Mouse (Mus musculus) spleen, adult 12 weeks (tissue): ENCODE data around the gene 6430628N08Rik.

Experiments
- DNase-seq: peaks from one replicate; pipeline ENCODE4 v3.0.0; 2022; ENCODE audit warnings: low spot score

Gene 6430628N08Rik

DNA sequence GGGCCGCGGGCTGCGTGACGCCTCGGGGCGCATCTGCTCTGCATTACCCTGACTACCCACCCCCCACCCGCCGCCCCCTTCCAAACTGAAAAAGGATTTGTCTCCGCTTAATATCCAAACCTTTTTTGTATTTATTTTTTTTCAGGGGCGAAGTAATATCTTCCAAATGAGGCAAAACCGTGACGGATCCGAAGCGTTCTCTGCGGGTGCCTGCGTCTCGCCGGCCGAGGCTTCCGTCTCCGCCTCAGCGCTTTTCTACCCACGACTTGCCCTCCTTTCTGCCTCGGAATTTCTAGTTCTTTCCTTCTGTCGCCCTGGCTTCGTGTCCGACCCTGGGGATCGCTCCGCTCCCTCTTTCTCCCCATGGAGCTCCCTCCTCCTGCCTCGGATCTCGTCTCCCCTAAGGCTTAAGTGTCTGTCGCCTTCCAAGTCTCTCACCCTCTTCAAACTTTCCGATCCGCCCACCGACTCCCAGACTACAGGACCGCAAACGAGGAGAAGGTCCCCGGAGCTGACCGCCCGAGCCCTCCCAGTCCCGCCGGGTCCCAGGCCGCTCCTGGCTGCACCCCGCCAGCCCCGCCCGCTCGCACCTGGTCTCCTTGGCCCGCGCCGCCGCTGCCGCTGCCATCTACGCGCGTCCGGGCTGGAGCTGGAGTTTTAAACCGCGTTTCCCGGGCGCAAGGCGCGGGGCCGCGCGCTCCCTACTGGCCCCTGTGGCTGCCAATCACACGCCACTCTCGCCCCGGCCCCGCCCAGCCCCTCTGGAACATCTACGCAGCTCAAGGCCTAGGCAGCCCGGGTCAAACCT is 49.0 kb downstream of the 6430628N08Rik start, which contains the start of gene Dmbx1:
Gene Dmbx1, minus strand, starts transcription at position 632 of the 808 bp plus-strand sequence.
- DNase-seq: no peak

DNA sequence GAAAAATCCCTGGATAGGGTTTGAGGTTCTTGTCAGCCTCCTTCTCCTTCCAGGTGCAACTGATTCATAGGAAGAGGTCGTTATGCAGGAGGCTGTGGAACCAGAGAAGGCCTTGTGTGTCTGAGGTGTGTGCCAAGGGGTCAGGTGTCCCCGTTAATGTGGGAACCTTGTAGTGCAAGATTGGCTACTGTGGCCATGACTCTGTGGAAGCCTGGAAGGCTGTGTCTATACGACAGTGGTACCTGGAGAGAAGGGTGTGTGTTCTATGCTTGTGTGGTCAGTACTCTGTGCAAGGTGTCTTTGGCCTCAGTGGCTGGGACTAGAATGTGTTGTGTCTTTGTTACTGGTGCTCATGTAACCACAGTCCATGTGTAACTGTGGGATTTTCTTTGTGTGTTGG is 50.2 kb downstream of the 6430628N08Rik start:
- no peak for DNase-seq

DNA sequence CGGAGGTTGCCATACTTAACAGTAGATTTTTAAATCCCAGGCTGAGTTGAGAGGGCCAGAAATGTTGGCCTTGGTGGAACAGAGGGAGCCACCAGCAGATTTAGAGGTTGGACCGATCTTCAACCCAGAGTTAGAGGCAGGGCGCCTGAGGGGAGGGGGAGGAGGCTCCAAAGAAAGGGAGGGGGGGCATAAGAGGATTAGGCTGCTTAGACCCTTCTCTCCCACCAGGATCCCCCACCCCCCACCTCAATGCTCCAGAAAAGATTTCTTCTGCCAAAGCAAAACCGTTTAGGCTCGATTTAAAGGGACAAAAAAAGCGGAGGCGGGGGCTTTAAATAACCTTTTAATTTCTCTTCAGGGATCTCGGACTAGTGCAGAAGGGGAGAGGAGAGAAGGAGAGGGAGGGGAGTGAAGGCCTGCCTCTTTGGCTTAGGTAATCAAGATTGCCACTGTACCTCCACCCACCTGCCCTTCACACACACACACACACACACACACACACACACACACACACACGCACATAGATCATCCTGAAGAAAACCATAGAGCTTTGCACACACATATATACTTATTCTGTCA is 50.9 kb downstream of the 6430628N08Rik start:
- DNase-seq: no peak

DNA sequence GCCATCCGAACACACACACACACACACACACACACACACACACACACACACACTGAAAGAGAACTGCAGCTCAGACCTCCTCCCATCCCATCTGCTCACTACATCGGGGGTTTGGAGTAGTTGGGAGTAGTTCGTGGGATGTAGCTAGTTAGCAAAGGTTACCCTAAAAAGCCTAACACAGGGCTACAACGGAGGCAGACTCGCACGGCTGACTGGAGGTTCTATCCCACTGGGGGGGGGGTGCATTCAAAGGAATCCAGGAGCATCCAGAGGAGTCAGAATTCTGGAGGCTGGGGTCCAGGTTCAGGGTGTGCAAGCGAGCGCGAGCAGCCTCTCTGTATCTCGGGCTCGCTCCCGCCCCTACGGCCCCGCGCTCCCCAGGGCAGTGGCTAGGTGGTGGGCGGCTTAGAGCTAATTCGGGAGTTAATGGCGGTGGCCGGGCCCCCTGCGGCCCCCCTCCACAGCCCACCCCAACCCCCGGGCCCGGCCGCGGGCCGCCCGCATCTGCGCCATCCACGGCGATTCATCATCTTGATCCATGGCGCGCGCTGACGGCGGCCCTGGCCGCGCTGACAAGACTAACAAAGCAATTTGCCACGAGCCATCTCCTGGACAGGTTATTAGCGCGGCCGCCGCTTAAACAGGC is 53.3 kb downstream of the 6430628N08Rik start:
- DNase-seq: no peak
